Mouse (Mus musculus) cerebellum, adult 11 months (tissue): ENCODE data around the gene Cdkn2c.
"Not testable (repeated sequence)": the region's sequence is repeated elsewhere in the genome, so short reads cannot be mapped to it uniquely, and the experiment has no call there.

Experiments used
- DNase-seq: peaks from one replicate; pipeline ENCODE4 v3.0.0; 2022

Gene Cdkn2c

DNA sequence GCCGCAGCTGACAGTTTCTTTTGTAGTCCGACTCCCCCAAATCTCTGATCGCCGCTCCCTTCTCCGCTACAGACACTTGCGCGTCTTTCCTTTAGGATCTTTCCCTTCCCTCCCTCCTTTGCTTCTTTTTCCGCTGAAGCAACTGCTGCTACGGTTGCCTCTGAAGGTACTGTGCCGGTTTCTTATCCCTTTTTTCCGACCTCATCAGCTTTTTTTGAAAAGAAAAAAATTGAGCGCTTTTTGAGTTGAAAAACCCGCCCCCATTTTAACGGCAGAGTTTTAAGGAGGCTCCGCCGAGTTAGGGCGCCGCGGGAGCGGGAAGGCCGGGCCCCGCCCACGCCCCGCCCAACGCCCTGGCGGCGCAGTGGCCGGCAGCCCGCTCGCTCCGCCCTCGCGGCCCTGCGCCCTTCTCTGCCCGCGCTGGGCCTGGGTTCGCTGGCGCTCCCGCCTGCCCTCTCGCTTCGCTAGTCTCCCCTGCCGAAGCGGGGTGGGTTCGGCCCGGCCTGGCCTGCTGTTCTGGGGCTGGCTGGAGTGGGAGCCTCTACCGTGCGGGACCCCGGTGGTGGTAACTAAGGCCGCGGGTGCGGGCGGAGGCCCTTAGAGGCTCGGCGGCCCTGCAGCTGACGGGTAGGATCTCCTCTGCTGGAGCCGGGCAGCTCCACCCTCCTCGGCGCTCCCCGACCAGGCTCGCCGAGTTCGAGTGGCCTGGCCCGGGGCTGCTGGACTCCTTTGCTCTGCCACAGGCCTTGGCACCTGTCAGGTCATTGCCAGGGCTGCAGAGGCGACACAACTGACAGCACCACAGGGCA lies at the start of gene Cdkn2c:
Cdkn2c (minus strand) TSS at position 729 of the 809 bp plus-strand sequence.
- DNase-seq = peak; percentile 84

DNA sequence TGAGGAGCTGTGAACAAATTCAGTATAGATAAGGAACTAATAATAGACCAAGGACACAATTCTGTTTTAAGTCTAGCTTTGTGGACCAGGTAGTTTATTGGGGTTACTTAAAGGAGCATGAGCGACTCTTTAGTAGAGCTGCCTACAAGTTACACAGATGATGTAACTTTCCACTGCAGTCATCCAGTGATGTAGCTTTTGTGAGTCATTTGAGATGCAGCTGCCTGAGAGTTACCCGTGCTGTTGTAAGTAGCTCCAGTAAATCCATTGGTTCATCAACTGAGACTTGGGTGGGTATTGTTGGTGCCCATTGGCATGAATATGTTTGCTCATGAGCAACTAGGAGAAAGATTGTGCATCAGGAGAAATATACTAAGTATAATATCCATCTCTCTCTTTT lies 38.4 kb upstream of the Cdkn2c start:
- DNase-seq = no peak

DNA sequence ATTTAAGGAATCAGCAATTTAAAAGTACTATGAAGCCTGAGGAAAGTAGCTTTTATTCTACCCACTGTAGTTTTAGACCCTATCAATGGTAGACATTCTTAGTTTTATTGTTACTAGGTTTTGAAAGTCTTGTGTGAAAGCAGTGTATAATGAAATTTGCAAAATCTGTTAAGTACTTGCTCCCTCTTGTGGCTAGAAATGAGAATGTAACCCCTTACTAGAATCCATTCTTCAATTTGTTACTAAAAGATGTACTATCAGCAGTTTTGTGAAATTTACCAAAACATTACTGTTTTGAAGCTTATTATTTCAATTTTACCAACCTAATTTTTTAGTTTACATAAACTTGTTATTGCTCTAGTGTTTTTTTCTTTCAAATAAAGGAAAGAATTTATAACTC lies 36.6 kb upstream of the Cdkn2c start:
- DNase-seq = no peak

DNA sequence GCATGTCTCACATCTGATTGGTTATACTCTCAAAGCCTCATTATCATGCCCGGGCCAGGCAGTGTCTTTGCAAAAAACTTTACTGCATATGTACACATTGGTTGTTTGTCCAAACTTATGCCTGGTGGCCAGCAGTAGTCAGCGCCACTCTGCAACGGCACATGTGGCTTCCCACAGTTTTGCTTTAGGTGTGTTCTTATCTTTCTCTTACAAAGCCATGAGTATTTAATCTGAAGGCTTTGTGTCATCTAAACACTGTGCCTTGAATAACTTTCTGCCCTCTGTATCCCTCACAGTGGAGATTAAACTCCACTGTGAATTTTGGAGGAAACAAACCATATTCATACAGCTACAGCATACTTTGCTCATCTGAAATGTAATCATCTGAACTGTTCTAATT lies 33.7 kb upstream of the Cdkn2c start:
- not testable (repeated sequence) for DNase-seq

DNA sequence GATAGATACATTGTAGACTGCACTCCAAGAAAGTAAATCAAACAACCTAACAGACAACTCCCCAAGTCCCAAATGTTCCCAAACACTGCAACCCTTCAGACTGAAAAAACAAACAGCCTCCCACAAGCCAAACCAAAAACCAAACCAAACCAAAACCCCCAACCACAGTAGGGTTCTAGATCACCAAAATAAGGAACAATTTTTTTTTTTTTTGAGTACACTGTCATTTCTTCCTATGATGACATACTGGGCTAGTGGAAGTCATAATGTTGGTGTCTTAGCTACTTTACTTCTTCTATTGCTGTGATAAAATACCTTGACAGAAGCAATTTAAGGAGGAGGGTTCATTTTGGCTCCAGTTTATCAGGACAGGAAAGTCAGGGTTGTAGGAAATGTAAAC lies 25.7 kb upstream of the Cdkn2c start:
- DNase-seq = no peak

GRCm38 (mm10) chr4:109683561-109683960 lies 16.6 kb upstream of the Cdkn2c start:
- DNase-seq = no peak

GRCm38 (mm10) chr4:109677221-109677620 lies 10.2 kb upstream of the Cdkn2c start:
- DNase-seq = no peak

DNA sequence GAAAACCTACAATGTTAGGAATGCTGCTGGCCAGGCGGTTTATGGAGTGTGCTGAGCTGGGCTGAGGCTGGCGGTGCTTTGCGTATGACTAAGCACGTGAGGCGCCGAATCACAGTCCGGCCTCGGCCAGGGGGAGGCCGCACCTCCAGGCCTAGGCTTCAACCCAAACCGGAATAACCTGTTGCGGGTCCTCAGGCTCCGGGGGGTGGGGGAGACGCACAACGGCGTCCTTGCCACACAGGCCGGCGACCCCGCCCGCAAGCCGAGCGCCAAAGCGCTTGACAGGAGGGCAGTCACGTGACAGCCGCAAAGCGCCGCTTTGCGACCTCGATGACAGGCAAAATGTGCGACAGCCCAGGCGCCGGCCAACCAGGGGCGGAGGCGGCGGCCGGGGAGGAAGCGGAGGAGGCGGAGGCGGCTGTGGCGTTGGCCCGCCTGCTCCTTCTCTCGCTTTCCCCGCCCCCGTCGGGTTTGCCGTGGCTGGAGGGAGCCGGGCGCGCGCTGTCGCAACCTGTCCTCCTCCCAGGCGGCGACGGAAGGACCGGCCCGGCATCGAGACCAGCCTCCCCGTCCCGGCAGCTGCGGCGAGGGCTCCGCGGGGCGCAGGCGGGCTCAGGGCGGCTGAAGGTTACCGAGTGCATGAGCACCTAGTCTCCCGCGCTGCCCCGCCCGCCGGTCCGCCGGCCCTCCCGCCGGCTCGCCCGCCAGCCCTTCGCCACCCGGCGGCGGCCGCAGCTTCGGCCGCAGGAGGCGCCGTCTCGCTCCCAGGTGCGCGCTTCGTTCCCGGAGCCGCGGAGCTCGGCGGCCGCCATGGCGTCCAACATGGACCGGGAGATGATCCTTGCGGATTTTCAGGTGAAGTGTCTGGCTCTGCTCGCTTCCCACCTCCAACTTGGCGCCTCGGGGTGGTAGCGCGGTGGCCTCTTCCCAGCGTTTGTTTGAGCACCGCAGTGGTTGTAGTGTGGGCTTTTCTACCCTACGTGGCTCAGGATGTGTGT lies 9.5 kb upstream of the Cdkn2c start, which contains the start of gene Faf1:
Faf1 (plus strand) TSS at position 371 of the 998 bp plus-strand sequence.
- DNase-seq = peak; percentile 98

DNA sequence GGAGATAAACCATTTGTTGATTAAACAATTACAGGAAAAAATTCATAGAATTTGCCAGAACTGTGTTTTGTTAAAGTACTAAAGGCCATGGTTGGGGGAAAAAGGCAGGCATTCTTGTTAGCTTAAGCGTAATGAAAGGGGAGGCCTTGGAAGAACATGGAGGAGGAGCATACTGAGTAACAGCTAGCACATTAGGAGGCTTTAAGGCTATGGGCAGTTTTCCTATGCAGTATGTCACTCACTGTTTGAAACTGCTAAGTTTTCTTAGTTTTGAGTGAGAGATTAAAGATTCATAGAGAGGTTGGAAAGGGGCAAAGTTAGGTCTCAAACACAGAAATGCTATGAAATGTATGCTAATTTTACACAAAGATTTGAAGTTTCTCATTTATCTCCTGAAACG lies 7.1 kb upstream of the Cdkn2c start:
- no peak for DNase-seq

DNA sequence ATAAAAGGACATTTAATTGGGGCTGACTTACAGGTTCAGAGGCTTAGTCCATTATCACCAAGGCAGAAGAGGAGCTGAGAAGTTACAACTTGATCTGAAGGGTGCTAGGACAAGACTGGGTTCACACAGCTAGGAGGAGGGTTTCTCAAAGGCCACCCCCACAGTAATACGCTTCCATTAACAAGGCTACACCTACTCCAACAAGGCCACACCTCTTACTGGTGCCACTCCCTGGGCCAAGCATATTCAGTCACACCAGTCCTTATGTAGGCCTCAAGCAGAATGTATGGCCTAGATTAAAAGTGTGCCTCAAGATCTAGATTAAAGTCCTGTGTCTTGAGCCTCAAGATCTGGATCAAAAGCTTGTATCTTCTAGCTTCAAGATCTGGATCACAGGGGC lies 5.0 kb upstream of the Cdkn2c start:
- no peak for DNase-seq

DNA sequence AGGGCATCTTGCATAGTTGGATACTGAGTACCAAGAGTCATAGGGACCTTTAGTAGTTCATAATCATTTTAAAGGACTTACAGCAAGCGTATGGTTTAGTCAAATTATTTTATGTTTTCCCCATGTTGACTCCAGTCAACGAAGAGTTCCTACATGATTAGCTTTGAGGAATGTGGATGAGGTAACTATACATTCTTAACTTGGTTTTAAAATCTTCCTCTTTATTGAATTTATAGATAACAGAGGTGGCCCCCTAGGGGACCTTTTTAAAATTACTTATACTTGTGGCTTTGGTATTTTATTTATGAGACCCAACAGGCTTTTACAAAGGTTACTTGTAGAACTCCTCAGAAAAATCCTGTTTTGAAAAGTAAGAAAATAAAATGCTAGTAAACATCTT lies 3.2 kb upstream of the Cdkn2c start:
- DNase-seq = no peak

DNA sequence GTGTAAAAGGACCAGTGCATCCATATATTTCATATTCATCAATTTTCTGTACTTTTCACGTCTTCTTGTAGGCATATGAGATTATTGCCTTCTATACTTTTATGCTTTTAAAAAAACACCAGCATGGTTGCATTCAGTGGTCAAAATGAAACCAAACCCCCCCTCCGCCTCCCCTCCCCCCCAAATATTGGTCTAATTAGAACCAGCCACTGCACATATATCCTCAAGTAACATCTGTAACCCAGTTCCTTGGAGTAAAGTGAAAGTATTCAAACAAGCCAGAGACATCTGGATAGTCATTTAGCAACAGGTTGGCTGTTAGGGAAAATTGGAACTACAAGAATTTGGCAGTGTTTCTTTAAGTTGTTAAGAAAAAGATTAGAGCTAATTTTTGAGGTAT lies 529 bp upstream of the Cdkn2c start:
- no peak for DNase-seq

GRCm38 (mm10) chr4:109665982-109666460 lies 968 bp downstream of the Cdkn2c start:
- peak; percentile 62 for DNase-seq

GRCm38 (mm10) chr4:109665101-109665981 lies 1.6 kb downstream of the Cdkn2c start:
- DNase-seq = peak; percentile 33

DNA sequence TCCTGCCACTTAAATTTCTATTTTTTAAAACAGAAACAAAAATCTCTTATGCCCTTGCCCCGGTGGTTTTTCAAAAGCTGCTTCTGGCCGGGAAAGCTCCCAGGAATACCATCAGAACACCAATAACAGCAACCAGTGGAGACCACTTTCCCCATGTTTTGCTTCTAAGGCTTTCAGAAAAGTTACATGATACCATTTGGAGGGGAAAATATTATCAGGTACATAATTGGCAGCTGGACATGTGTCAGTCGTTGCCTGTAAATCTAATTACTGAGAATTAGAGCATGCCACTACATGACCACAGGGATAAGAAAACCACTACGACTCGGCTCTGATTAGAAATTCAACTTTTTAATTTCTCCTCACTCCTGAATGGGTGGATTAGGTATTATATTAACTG lies 2.9 kb downstream of the Cdkn2c start:
- no peak for DNase-seq

DNA sequence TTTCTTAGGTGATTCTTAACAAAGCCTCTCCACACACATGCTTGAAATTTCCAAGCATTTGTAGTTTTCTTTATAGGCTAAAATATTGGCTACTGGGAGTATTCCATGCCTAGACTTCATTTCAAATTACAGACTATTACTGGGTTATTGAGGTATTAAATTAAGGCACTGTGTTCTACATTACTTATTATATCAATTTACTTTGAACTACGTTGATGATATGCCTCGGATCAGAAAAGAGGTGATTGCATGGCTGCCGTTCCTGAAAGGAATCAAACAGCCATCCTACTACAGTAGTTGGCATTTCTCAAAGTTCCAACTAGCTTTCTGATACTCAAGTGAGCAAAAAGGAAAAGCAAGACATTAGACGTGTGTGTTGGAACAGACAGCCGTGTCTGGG lies 4.7 kb downstream of the Cdkn2c start:
- DNase-seq = no peak

GRCm38 (mm10) chr4:109661183-109661582 lies 5.8 kb downstream of the Cdkn2c start:
- no peak for DNase-seq

GRCm38 (mm10) chr4:109660568-109660967 lies 6.4 kb downstream of the Cdkn2c start:
- no peak for DNase-seq

DNA sequence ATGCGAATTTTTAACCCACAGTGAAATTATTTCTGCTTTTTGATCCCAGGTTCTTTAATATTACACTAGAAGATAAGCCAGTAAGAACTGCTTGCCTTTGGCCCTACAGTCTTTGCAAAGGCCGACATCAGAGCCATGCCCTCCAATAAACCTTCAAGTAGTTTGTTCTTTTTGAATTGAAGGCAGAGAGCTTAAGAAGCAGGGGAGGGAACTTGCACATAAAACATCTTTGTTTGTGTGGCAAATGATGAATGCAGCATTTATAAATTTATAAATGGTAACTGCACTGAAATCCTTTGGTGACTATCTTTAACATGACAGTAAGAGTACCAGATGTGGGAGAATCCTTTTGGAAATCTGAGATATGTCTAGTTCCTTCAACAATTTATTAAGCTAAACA lies 7.4 kb downstream of the Cdkn2c start:
- no peak for DNase-seq

DNA sequence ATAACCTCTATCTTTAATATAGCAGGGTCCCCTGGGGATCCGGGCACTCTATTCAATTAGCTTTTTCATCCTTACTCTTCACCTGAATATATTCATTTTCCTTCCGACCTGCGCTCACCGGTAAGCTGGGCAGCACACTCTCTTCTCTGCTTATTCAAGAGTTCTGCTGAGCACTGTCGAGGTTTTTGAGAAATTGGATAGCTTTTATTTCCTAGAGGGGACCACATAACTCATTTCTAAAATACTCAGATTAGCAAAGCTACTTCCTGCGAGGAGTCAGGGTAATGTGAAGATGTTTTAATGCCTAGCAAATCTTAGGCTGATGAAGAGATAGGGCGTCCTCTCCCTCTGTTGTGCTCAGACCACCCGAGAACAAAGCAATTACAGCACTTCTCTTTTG lies 8.2 kb downstream of the Cdkn2c start:
- DNase-seq = no peak

DNA sequence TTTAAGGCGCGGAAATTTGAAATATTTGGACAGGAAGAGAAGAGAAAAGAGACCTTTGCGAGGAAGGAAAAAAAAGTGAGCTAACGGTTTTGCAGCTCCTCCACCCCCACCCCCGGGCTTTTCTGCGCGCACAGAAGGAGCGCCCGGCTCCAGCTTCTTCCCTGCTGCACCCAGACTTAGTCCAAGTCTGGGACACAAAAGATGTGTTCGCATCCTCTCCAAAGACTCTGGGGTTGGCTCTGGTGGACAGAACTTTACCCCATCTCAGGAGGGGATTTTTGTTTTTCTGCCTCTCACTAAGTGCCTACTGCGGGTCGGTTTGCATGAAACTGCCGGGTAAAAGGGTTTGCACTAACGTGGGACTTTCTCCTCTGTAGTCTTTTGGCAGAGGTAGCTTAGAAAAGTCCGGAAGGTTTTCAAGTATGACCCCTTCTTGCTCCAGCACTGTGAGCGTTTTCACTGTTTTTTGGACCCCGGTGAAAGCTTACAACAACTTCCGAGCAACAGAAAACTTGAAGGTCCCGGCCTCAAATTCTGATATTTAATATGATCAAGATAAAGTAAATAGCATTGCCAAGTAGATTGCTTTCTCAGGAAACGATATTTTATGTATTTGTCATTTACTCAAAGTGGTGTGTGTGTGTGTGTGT lies 9.0 kb downstream of the Cdkn2c start:
- no peak for DNase-seq
